Mouse (Mus musculus): Measurements from ENCODE around the gene Mlec. TPM values are rescaled to one million over a fixed set of nuclear protein-coding genes. Genes with fewer than 3 reads are reported as not detected.

Gene Mlec
- polyA plus RNA-seq, 1 experiment from 2014 or later, result 43.6 TPM

DNA sequence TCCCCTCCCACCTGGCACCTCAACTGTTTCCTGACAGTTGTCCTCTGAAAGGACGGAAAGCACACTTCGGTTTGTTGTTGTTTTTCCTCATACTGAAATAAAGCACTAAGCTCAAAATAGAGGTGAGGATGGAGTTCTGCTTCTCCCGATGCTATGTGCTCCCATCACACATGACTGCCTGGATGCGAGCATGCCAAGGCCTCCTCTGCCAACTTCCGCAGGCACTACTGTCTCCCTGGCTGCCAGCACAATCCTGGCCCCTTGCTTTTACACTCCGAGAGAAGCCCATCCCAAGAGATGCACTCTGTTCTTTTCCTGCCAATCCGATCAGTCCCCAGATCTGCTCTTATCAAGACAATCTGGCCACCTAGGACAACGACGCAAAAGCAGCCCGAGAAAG is 14.4 kb downstream of the Mlec start:
- Histone ChIP-seq H3K9me3 (replicated peaks; ENCODE audit: low read length) (no peaks in the 10 kb centered on the region), H3K27me3 (ENCODE audit: insufficient read depth, low read length) (no peaks in the 10 kb centered on the region), H3K9ac (ENCODE audit: low read depth, low read length) (no peak overlapping the region), H3K4me2 (ENCODE audit: low read length) (no peak overlapping the region), H3K27ac (no peak overlapping the region), H3K4me1 (replicated peaks; ENCODE audit: insufficient read depth, low read length) (peaks cover 13% of the 10 kb centered on the region; the same call in 1 of the 2 replicates), H3K4me3 (replicated peaks; ENCODE audit: low read depth, low read length) (no peak overlapping the region), H3K36me3 (ENCODE audit: insufficient read depth, low read length) (peaks cover 16% of the 10 kb centered on the region)
- TF ChIP-seq CTCF (IDR thresholded peaks at IDR 0.05; ENCODE audit: low read depth), result no peak
- no peak for DNase-seq (ENCODE audit: low spot score)
- WGBS, result 65% methylated on average over 10 of the region's 10 CpGs
- ATAC-seq (replicated peaks; ENCODE audit: low FRiP score, low read depth), result no peak

DNA sequence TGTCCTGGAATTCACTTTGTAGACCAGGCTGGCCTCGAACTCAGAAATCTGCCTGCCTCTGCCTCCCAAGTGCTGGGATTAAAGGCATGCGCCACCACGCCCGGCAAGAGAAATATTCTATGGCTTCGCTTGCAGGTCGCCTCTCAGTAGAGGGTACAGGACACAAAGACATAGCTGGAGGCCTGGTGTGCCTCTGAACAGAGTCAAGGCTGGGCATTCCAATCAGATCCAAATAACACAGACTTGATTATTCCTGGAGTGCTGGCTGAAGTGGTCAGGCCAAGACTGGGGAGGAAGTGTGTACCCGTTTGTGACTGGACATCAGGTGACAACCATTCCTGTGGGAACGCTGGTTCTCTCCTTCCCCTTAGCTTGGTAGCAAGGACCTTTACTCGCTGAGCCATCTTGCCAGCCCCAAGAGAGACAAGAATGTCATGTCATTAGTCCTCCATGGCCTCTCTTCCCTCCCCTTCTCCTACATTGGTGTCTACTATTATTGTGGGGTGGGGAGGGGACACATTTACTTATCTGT is 15.7 kb downstream of the Mlec start:
- DNase-seq (ENCODE audit: low spot score), result no peak

DNA sequence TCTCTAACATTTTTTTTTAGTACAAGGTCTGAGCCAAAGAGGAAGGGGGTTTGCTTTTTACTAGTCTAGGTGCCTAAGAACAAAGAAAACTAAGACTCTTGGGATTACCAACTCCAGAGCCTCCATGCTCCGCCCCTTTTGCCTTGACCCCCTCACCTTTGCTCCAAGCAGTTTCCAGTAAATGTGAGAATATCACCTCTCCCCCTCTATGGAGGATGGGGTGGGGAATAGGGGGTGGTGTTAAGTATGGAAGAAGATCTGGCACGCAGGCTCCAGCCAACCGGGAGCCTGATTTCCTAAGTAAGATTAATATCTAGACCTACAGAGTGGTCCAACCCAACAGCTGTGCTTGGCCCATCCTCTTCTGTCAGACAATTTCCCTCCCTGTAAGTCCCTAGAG is 17.3 kb downstream of the Mlec start:
- ATAC-seq (replicated peaks; ENCODE audit: low FRiP score, low read depth), result no peak
- no peak for TF ChIP-seq CTCF (IDR thresholded peaks at IDR 0.05; ENCODE audit: low read depth)
- H3K4me1 ChIP-seq (replicated peaks; ENCODE audit: insufficient read depth, low read length), result peaks cover 13% of the 10 kb centered on the region; the same call in 1 of the 2 replicates
- no peak overlapping the region for H3K4me3 ChIP-seq (replicated peaks; ENCODE audit: low read depth, low read length)
- DNase-seq (ENCODE audit: low spot score), result no peak
- H3K4me2 ChIP-seq (ENCODE audit: low read length), result no peak overlapping the region
- WGBS, result 54% methylated on average over 3 of the region's 3 CpGs
- no peaks in the 10 kb centered on the region for H3K27me3 ChIP-seq (ENCODE audit: insufficient read depth, low read length)
- no peak overlapping the region for H3K9ac ChIP-seq (ENCODE audit: low read depth, low read length)
- no peak overlapping the region for H3K27ac ChIP-seq
- no peaks in the 10 kb centered on the region for H3K9me3 ChIP-seq (replicated peaks; ENCODE audit: low read length)
- H3K36me3 ChIP-seq (ENCODE audit: insufficient read depth, low read length), result 0 out of 2 replicates have a peak, but pooled peaks cover 3% of the 10 kb centered on the region

More for the DNA sequence above, 15.7 kb downstream of the Mlec start:
- no peak for TF ChIP-seq CTCF (IDR thresholded peaks at IDR 0.05; ENCODE audit: low read depth)
- Histone ChIP-seq H3K4me3 (replicated peaks; ENCODE audit: low read depth, low read length) (no peak overlapping the region), H3K9ac (ENCODE audit: low read depth, low read length) (no peak overlapping the region), H3K27ac (no peak overlapping the region), H3K4me2 (ENCODE audit: low read length) (no peak overlapping the region), H3K36me3 (ENCODE audit: insufficient read depth, low read length) (peaks cover 8% of the 10 kb centered on the region; the same call in 1 of the 2 replicates), H3K4me1 (replicated peaks; ENCODE audit: insufficient read depth, low read length) (peaks cover 13% of the 10 kb centered on the region; the same call in 1 of the 2 replicates), H3K9me3 (replicated peaks; ENCODE audit: low read length) (no peaks in the 10 kb centered on the region), H3K27me3 (ENCODE audit: insufficient read depth, low read length) (no peaks in the 10 kb centered on the region)
- WGBS, result 93% methylated on average over 9 of the region's 9 CpGs
- no peak for ATAC-seq (replicated peaks; ENCODE audit: low FRiP score, low read depth)

DNA sequence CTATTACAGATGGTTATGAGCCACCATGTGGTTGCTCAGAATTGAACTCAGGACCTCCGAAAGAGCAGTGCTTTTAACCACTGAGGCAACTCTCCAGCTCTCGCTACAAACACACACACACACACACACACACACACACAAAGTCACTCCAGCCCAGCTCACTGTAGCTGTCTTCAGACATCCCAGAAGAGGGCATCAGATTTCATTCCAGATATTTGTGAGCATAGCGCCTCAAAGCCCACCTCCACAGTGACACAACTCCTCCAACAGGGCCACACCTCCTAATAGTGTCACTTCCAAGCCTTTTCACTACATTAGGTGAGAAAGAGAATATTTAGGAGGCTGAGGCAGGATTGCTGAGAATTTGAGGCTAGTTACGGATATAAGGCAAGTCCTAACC is 18.9 kb downstream of the Mlec start:
- no peaks in the 10 kb centered on the region for H3K36me3 ChIP-seq (ENCODE audit: insufficient read depth, low read length)
- TF ChIP-seq CTCF (IDR thresholded peaks at IDR 0.05; ENCODE audit: low read depth), result no peak; the same call in 1 of the 2 replicates
- no peak overlapping the region for H3K4me2 ChIP-seq (ENCODE audit: low read length)
- 57% methylated on average over 4 of the region's 4 CpGs for WGBS
- H3K4me3 ChIP-seq (replicated peaks; ENCODE audit: low read depth, low read length), result no peak overlapping the region
- no peak overlapping the region for H3K9ac ChIP-seq (ENCODE audit: low read depth, low read length)
- no peak overlapping the region for H3K27ac ChIP-seq
- DNase-seq (ENCODE audit: low spot score), result no peak
- H3K4me1 ChIP-seq (replicated peaks; ENCODE audit: insufficient read depth, low read length), result peaks cover 7% of the 10 kb centered on the region; the same call in 1 of the 2 replicates
- no peaks in the 10 kb centered on the region for H3K27me3 ChIP-seq (ENCODE audit: insufficient read depth, low read length)
- H3K9me3 ChIP-seq (replicated peaks; ENCODE audit: low read length), result no peaks in the 10 kb centered on the region
- no peak for ATAC-seq (replicated peaks; ENCODE audit: low FRiP score, low read depth)

DNA sequence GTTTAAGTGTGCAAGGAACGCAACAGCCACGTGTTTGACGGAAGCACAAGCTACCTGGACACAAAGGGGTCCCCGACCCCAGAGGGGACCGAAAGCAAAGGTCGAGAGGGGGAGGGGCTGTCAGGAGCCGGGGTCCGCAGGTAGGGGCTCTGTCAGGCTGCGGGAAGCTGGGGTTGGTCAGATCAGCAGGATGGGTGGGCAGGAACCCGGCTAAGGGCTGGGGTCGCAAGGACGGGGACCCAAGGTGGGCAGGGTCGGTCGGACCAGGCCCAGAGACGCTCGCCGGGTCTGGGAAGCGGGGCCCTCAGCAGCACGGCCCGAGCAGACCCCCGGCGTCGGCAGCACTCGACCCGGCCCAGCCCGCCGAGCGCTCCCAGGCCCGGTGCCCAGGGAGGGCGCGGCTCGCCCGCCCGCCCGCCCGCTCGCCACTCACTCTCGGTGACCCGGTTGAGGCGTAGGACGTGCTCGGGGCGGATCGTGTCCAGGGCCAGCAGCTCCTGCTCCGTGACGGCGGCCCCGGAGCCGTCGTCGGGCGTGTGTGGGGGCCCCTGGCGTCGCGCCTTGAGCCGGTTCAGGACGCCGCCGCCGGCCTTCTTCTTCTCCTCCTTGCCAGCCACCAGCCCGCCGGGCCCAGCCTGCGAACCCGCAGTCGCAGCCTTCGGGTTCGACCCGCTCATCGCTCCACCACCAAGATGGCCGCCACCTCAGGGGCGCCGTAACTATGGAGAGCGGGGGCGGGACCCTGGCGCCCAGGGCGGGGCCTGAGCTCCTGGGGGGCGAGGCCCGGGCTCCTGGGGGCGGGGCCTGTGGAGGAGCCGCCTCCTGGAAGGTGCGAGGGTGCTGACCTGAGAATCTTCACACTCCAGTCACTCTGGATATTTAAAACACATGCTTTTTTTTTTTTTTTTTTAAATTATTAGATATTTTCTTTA is 23.5 kb downstream of the Mlec start, which contains the start of gene Unc119b:
TSS of gene Unc119b (minus strand) at position 742 of the 932 bp plus-strand sequence.
- Histone ChIP-seq H3K27me3 (ENCODE audit: insufficient read depth, low read length) (no peaks in the 10 kb centered on the region), H3K9me3 (replicated peaks; ENCODE audit: low read length) (no peaks in the 10 kb centered on the region), H3K9ac (ENCODE audit: low read depth, low read length) (peak within 1 kb of the TSS; percentile 89), H3K36me3 (ENCODE audit: insufficient read depth, low read length) (peaks cover 5% of the 10 kb centered on the region; the same call in 1 of the 2 replicates), H3K4me2 (ENCODE audit: low read length) (peak within 1 kb of the TSS; percentile 99), H3K4me3 (replicated peaks; ENCODE audit: low read depth, low read length) (peak within 1 kb of the TSS; percentile 93), H3K4me1 (replicated peaks; ENCODE audit: insufficient read depth, low read length) (peaks cover 7% of the 10 kb centered on the region), H3K27ac (0 out of 2 replicates have a peak within 1 kb of the TSS, but pooled peaks have one; percentile 31)
- ATAC-seq (replicated peaks; ENCODE audit: low FRiP score, low read depth) (peak; percentile 93), DNase-seq (ENCODE audit: low spot score) (peak; percentile 92)
- under 1% methylated on average over 75 of the region's 81 CpGs for WGBS
- no peak for TF ChIP-seq CTCF (IDR thresholded peaks at IDR 0.05; ENCODE audit: low read depth)

DNA sequence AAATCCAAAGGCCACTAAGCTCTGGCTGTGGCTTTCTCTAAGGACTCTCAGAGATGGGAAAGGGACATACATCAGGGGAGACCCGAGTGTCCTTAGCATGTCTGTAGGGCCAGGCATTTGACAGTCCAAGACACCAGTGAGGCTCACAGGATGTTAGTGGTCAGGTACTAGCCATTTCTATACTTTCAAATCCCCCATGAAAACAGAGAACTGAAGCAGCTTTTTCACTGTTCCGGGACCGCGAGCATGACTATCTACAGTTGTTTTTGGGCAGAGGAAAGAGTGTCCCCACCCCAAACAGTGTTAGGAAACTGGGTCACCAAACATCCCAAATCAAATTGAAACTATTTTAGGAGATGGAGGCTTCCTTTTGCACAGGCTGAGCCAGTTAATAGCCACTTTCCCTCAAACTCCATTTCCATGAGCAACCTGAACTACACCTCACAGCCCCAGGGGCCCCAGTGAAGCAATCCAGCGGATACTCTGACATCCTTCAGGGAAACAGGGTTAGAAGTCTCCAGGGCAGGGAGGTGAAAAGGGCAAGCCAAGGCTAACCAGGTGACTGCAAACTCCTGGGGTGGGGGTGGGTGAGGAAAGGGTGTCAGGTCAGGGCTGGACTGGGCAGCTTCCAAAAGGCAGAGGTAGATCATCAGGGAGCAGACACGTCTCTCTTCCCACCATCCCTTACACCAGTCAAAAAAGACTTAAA is 24.5 kb downstream of the Mlec start:
- H3K9me3 ChIP-seq (replicated peaks; ENCODE audit: low read length), result no peaks in the 10 kb centered on the region
- no peak for DNase-seq (ENCODE audit: low spot score)
- peak overlapping the region; percentile 89 for H3K9ac ChIP-seq (ENCODE audit: low read depth, low read length)

More for the DNA sequence above, 24.5 kb downstream of the Mlec start:
- Histone ChIP-seq H3K36me3 (ENCODE audit: insufficient read depth, low read length) (peaks cover 12% of the 10 kb centered on the region; the same call in 1 of the 2 replicates), H3K4me3 (replicated peaks; ENCODE audit: low read depth, low read length) (peak overlapping the region; percentile 93), H3K27ac (no peak overlapping the region), H3K4me1 (replicated peaks; ENCODE audit: insufficient read depth, low read length) (peaks cover 7% of the 10 kb centered on the region), H3K4me2 (ENCODE audit: low read length) (peak overlapping the region; percentile 99), H3K27me3 (ENCODE audit: insufficient read depth, low read length) (no peaks in the 10 kb centered on the region)
- ATAC-seq (replicated peaks; ENCODE audit: low FRiP score, low read depth), result no peak
- TF ChIP-seq CTCF (IDR thresholded peaks at IDR 0.05; ENCODE audit: low read depth), result no peak
- 48% methylated on average over 6 of the region's 6 CpGs for WGBS
